Mouse (Mus musculus) kidney, postnatal 36 days (tissue): Measurements from ENCODE around the gene Zfyve26.
A peak's percentile ranks its signal among the peaks of the same experiment; 100 is the strongest.

ENCODE experiments used
- DNase-seq, 2 experiments: peaks; one replicate each; pipeline ENCODE4 v3.0.0; 2021 to 2022; ENCODE audit warnings: mixed read lengths in 2 of 2

The Zfyve26 gene

DNA sequence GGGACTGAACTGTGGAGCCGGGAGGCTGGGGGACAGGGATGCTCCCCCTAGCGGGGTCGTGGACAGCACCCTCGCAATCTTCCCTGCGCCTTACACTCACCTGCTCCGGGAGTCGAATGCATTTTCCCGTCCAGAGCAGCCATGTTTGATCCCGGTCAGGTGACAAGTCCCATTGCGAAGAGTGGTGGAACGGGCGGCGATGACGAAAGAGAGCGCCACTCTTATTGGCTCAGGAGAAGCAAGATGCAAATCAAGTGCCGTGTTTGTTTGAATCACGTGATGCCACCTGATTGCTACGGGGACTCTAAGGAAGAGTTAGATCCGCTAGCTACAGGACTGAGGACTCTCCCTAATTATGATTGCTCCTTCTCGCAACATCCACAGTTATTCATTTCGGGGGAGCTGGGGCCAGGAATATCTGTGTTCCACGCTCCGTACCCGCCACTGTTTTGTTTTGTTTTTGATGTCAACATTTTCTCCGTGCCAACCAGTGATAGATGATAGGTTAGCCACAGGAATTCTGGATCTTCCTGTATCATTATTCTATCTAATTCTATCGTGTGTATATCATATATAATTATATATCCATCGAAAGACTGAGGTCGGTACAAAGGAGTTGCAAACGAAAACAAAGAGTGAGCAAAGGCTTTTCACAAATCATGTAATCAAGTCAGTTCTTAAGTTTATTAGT is at the start of gene Zfyve26:
Gene Zfyve26 (minus strand): TSS at position 179 of the 691 bp plus-strand sequence.
- peak; percentile 95 to 98 for DNase-seq

DNA sequence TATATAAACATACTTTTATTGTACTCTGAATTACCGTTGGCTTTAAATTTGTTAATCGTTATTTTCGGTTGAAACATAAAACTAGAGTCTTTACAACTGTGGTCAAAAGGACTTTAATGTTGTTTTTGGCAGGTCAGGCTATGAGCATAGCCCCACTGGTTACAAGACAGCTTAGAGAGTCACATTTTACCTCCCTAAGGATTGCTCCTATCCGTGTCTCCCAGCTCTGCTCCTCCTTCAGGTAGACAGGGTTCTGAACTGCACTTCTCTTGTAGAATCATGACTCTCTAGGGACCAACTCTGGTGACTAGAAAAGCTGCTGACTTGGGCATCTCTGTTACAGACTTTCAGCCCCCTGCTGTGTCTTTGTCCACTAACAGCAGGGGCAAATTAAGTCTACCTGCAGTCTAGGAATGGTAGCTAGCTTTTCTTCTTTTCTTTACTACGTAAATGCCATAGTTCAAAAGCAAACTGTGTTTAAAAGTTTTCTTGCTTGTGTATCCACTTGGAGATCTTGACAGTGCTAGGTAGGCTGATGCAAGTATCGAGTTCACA is 45.3 kb upstream of the Zfyve26 start:
- no peak for DNase-seq

DNA sequence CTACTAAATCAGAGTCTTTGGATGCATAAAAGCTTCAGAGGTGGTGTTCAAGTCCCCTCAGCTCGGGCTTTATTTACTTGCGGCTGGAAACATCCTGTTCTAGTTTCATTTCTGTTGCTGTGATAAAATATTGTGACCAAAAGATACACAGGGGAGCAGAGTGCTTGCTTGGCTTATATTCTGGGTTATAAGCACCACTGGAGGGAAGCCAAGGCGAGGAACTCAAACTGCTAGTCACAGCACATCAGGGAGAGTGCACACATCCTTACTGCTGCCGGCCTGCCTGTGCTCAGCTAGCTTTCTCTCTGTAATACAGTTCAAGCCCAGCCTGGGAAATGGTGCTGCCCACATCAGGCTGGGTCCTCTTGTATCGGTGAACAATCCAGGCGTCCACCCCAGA is 44.4 kb upstream of the Zfyve26 start:
- DNase-seq = peak; percentile 25 to 50

DNA sequence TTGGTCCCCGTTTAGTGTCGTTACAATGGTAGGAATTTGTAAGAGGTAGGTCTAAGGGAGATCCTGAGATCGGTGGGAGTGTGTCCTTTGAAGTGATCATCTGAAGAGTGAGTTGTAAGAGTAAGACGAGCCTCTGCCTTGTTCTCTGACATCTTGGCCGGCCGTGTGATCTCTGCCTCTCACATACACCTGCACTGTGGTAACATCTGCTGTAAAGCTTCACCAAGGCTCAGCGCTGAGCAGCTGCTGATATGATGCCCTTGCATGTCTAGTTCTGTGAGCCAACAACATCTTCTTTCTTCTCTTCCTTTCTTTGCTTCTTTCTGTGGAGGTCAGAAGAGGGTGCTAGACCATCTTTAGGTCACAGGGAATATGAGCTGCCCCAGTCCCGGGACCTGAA is 42.7 kb upstream of the Zfyve26 start:
- no peak for DNase-seq

DNA sequence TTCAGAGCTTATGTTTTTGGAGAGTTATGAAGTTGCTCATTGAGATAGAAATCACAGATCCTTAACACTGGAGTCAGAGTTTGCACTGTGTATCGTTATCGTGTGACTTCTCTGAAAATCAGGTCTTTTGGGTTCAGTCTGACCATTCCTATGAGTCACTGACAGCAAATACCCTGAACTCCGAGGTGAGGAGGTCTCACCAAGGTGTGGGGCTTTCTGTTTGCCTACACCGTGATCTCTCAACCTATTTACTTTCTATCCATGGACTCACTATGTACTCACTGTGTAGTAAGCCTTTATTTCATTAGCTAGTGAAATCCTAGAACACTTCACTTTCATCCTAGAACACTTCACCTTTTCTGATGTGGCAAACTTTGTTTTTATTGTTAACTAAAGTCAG is 35.6 kb upstream of the Zfyve26 start:
- no peak for DNase-seq

DNA sequence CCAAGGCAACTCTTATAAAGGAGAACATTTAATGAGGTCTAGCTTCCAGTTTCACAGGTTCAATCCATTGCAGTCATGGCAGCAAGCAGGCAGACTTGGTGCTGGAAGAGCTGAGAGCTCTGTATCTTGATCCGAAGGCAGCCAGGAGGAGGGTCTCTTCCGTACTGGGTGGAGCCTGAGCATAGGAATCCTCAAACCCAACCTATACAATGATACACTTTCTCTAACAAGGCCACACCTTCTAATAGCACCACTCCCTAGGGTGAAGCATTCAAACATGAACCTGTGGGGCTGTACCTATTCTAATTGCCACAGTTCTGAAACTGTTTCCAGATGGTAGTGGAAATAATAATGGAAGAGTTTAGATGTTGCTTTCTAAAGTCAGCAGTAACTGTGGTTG is 34.5 kb upstream of the Zfyve26 start:
- DNase-seq = no peak

DNA sequence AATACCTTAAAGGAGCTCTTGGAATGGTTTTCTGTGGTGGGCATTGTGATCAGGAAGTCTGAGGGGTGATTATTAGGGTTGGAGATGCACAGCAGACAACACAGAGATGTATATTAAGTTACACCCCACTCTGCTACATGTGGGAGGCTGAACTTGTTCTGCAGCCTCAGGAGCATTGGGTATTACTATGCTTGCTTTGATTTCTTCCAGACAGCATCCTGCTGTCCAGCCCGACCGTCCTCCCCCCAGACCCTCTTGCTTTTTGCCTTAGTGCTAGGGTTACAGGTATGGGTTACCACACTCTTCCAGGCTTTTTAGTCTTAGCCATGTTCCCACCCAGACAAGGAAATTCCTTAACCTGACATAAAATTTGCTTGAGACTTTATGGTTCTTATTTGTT is 31.8 kb upstream of the Zfyve26 start:
- no peak for DNase-seq

DNA sequence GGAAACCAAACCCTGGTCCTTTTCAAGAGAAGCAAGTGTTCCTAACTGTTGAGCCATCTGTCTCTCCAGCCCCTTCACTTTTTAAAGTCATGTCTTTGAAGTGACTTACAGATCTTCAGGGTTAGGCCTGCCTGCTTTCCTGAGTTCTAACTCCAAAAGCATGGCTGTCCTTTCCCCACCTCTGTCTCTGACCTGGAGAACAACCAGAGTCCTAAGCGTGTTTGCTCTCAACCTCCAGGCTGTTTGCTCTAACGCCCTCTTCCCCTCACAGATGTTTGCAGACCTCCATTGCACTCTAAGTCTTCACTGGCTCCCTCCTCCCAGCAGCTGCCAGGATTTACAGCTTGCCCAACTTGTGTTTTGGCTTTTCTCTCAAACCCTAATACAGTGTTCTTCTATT is 30.6 kb upstream of the Zfyve26 start:
- no peak for DNase-seq

DNA sequence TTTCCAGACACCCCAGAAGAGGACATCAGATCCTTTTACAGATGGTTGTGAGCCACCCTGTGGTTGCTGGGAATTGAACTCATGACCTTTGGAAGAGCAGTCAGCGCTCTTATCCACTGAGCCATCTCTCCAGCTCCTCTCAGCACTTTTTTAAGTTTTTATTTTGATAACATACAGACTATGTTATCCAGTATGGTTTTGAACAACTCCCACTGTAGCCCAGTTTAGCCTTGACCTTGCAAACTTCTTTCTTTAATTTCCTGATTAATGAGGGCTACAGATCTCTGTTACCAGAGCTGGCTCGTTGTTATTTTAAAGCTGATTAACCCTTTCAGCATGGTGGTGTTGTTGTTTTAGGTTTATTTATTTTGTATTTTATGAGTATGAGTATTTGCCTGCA is 30.1 kb upstream of the Zfyve26 start:
- DNase-seq = no peak

DNA sequence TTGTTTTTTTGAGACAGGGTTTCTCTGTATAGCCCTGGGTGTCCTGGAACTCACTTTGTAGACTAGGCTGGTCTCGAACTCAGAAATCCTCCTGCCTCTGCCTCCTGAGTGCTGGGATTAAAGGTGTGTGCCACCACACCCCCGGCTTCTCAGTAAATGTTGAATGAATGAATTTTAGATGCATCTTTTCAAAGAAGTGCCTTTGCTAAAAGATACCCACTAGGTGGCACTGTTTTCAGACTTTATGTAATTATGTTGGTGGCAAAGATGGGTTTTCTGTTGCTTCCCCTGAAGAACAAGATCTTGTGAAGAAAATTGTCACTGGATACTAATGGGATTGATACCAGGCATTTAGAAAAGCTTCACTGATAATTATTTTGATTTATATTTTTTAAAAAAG is 26.4 kb upstream of the Zfyve26 start:
- peak in 1 of 2 experiments; percentile 29 for DNase-seq

DNA sequence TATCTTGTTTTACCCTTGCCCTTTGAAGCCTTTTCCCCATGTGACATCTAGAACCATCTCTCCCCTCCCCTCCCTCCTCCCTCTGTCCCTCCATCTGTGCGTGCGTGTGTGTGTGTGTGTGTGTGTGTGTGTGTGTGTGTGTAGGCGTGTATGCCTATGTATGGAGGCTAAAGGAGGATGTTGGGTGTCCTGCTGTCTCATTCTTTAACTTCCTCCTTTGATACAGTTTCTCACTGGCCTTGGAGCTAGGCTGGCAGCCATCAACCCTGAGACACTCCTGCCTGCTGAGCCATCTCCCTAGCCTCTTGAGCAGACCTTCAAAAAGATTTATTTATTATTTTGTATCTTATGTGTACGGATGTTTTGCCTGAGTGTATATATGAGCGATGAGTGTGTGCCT is 24.8 kb upstream of the Zfyve26 start:
- no peak for DNase-seq

DNA sequence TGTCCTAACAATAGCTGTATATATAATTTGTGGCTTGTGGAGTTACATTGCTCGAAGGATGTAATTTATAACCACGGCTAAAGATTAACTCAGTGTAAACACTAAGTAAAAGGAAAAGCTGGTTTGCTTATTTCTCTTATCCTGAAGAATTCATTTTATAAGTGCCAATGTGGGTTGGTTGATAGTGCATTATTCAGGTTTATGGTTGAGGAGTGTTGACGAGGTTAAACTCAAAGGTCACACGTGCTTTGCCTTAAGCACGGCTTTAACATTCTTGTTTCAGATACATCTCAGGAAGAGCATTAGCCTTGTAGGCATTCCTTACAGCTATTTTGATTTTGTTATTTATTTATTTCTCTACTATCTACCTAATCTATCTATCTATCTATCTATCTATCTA is 21.2 kb upstream of the Zfyve26 start:
- no peak for DNase-seq

DNA sequence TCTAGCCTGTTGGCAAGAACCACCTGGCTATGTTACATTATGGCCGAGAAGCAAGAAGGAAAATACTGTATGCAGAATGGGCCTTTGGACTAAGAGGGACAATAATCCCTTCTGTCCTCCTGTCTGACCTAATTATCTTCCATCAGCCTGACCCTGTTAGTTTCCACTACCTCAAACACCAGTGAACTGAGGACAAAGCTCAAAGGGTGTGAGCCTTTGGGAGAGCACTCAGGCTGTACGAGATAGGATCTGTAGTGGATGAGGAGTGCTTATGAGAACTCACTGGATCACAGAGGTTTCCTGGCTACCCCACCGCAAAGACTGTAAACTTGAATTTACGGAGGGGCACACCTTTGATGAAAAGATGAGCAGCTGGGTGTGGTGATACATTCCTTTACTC is 17.6 kb upstream of the Zfyve26 start:
- DNase-seq = peak in 1 of 2 experiments; percentile 20

DNA sequence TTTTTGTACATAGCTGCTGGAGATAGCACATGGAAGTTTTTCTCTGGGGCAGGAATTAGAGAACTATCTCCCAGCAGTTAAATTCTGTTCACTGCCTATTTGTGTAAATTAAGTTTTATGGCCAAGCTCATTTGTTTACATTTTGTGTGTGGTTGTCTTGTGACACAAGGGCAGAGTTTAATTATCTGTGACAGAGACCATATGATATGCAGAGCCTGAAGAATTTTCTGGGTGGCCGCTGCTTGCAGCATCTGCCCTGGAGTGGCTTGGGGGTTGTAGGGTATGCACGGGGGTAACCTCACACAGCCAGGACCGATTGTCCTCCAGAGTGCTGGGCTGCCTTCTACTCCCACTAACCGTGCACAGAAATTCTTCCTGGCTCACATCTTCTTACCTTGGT is 9.9 kb upstream of the Zfyve26 start:
- DNase-seq = no peak

DNA sequence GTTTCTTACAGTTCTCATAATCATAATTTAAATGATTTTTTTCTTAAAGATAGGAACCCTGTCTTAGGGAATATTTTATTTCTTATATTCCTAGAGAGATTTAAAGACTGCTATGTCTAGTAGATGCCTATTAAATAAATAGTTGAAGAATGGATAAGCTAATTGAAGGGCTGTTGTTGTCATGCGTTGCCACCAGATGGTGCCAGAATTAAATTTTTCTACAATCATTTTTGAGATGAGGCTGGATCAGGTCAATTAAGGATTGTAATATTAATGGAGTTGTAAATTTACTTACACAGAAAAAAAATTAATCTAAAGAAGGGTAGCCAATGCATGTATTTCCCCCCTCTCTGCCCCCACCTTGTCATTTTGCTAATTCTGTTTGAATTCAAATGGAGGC is 9.0 kb upstream of the Zfyve26 start:
- peak in 1 of 2 experiments; percentile 41 for DNase-seq

DNA sequence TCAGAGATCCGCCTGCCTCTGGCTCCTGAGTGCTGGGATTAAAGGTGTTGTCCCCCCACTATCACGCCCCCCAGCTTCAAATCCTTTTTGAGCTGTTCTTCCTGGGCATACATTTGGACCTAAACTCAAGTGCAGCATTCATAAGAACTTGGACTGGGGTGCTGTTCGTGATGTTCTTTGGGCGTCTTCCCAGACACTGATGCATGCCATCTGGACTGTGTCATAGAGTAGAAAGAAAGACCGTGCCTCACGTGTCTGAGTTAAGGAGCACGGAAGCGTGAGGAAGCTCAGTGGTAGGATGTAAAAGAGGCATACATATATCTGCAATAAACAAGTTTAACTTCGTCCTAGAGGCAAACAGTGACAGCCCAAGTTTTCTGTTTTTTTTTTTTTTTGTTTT is 5.7 kb upstream of the Zfyve26 start:
- DNase-seq = peak; percentile 34 to 44

DNA sequence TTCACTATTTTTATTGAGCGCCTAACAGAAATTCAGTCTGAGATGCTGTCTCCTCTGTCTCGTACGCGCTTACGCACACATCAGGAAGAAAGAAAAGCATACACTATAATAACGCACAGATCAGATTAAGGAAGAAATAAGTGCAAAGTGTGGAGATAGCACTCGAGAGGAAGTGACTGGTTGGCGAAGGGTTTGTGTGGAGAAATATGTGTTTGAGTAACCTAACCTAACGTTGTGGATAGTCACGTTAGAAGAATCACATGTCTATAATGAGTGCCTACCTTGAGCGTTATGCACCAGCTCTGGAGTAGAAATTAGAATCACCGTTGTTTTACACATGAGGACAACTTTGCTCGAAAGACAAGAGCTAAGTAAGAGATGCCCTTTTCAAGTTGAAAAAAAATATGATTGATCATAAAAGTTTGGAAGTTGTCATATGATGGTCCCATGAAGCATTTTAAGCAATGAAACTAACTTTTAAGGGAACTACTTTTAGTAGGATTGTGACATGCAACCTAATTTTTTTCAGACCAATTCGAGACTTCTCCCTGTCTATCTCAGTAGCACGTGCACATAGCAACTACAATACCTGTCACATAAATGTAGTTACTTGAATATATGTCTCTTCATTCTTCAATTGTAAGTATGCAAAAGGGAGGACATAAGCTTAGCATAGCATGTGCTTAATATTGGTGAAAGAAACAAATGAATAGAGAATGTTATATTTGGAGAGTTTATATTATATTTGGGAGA is 2.0 kb upstream of the Zfyve26 start:
- DNase-seq = no peak

DNA sequence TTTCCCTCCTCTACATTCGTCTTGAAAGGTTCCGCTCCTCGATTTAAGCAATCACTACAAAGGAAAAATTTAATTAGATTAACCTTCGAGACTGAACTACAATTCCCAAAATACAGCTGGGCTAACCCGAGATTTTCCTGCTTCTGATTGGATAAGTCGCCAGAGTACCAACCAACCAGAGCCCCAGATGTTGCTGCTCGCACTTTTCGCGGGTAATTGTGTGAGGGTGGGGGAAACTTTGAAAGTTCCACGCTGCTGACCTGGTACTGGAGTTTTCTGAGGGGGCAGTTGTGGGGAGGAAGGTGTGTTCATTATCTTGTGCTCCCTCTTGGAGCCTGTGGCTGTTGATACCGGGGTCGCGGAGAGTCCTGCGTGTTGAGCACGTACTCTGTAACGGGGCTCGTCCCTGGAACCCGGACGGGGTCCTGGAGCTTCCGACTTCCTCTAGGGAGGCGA is 1.0 kb upstream of the Zfyve26 start, which contains the start of gene Rad51b:
Gene Rad51b (plus strand): TSS at position 162 of the 456 bp plus-strand sequence.
- peak; percentile 78 to 91 for DNase-seq

DNA sequence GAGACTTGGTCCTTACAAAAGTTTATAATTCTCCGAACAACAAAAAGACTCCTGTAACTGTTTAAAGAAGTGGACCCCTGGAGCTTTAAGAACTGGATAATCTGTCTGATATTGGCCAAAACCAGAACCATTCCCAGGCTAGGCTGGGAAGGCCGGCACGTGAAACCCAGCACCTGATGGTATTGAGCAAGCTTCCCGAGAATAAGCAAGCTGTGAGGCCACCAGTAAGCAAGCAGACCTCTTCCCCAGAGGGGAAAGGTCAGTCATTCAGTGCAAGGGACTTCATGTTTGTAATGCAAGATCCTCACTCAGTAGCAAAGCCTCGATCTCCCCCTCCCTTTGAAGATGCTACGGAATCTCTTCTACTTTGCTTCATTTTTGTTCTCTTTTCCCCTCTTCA is 3.2 kb downstream of the Zfyve26 start:
- DNase-seq = no peak

DNA sequence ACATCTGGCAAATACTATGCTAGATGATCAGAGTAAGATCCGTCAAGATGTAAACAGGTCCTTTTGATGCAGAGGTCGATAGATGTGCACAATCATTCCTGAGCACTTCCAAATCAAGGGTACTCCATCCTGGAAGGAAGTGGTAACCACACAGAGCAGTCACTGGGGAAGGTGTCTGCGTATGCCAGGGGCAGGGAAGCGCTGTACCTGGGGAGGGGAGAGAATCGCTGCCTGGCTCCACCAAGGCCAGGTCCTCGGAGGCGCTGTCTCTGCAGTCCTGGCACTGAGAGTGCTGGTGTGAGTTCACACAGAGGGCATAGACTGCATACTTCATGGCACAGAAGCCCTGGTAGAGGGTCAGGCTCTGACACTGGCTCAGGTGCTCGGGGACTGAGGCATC is 13.5 kb downstream of the Zfyve26 start:
- no peak for DNase-seq

DNA sequence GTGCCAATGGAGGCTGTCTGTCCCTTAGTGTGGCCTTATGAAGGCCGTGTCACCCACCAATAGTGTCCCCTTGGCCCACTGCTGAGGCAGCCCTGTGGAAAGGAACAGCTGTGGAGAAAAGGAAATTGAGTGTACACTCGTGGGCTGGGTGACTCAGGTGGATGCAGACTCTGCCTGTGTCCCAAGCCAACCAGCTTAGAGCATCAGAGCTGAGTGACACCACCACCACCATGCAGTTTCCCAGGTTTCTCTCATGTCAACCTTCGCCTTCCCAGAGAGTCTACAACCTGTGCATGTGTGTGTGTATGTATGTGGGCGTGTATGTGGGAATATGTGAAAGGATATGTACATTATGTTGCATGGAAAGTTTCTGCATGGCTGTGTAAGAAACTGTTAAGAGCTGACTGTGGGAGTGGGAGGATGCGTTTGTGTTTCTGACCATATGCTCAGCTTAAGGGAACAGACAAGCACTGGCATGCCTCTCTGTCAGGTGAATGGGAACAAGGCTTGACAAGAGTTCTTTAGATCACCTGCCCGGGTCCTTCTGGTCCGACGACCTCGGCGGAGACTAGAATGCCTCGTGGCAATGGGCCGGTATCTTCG is 16.5 kb downstream of the Zfyve26 start:
- no peak for DNase-seq

DNA sequence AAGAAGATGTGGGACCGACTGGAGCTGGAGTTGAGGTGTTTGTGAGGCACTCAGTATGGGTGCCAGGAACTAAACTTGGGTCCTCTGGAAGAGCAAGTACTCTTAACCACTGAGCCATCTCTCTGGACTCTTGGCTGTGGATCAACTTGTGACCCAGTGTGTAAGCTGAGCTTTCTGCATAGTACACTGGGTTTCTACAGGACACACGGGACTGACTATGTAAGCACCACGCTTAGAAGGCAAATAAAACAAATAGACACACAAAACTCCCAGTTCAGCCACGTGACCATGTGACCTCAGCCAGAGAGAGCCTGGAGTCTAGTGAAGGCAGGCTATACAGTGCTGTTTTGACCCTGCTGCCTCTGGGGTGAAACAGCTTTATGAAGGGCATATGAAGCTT is 23.5 kb downstream of the Zfyve26 start:
- no peak for DNase-seq

DNA sequence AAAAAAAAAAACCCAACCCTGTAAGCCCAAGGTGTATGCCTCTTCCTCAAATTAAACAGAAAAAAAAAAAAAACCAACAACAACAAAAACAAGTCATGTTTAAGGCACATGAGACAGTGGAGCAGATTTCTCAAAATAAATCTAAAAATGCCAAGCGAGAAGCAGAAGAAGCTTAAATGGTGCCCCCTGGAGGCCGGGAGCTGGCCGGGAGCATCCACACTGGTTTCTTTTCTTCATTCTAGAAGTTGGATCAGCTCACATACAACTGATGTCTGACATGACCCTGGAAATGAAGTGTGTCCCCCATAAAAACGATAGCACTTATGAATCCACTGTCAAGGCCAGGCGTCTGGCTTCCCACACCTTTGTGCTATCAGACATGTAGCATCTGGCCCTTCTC is 35.1 kb downstream of the Zfyve26 start:
- DNase-seq = peak; percentile 14 to 77

DNA sequence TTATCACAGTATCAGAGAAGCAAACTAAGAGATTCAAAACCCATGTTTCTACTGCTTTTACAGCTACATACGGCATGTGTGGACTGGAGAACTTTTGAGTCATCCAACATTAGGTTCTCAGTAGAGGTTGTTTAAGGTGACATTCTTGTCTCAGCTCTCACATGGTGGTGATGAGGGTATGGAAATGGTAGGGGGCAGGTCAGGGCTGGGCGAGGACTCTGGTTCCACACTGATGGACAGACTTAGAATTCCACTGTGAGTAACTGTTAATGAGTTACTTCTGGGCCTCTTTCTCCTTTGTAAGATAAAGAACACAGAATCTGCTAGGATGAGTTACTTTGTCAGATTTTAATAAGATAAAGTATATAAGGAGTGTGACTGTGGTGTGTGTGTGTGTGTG is 36.0 kb downstream of the Zfyve26 start:
- no peak for DNase-seq
